Mouse (Mus musculus): ENCODE data around the gene Gpn1.

Gpn1 gene

DNA sequence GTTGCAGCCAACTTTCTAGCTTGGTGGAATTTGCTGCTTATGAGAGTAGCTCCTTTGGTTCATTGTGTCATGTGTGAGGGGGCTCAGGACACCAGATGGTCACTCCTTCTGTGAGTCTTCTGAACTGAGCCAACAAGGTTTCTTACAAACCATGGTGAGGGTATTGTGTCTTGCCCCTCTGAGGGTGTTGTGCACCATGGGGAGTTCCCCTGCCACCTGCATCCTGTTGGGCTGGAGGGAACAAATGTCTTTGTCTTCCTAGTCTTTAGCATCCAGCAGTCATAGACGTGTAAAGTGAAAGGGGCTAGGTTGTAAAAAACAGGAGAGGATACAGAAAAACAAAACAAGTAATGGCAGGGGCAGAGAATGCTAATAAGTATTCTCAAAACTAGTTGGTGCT lies 64.9 kb downstream of the Gpn1 start:
- no peak for DNase-seq (ENCODE audit: low spot score)

DNA sequence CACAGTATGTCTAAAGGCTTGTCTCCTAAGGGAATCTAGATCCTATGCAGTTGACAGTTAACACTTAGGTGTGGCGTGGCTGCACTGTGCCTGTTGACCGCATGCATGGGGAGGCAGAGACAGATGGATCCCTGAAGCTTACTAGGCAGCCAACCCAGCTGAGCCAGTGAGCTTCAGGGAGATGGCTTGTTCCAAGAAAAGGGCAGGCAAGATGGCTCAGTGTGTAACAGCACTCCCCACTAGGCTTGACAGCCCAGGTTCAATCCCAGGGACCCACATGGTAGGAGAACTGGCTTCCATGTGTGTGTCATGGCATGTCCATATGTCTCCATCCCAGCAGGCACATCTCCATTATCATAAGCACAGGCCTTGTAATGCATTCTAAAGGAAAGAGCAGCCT lies 65.8 kb downstream of the Gpn1 start:
- DNase-seq (ENCODE audit: low spot score): no peak

DNA sequence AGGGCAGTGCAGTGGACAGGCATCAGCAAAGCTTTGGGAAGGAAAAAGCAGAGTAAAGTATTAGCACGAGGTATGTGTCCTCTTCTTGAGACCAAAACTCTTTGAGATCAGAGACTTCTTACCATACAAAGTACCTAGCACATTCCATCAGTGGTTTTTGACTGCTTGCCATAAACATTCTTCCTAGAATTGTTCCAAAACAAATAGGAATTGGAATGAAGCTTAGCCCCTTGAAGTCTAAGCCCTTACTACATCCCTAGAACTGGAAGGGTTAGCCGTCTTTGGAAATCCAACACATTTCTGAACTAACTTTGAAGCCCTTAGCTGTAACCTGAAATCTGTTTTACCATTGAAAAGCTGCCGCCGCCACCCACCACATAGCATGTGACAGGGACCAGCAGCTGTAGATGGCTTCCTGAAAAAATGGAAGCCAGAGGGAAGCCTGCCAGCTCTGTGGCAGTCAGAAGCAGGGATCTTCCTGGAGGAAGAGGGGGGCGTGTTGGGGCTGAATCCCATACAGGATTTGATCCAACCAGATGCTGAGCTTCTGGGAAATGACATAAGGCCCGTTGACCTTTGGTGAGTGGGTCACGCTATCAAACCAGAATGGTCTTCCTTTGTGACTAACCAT lies 67.6 kb downstream of the Gpn1 start:
- DNase-seq (ENCODE audit: low spot score): no peak

Data from MN1 (cell line).